ENCODE assay signal across 7 mouse cellular contexts in genomic region chr2:30545706-30546105, GRCm38 (mm10). TPM values are rescaled to one million over a fixed set of nuclear protein-coding genes. Genes with fewer than 3 reads are reported as not detected.
DNase-seq lines count a peak whose midpoint lies in the region; ATAC-seq and TF ChIP-seq lines count a peak whose summit lies in the region.

No protein-coding gene starts in this region.

- DNase-seq in retina, embryonic 14.5 days (ENCODE audit: low spot score), result peak; percentile 29
- DNase-seq in retina, postnatal 1 day, result no peak
- DNase-seq in forebrain, postnatal 0 days, result no peak
- DNase-seq in liver, embryonic 13.5 days, result no peak
- no peak for DNase-seq in cerebellum, adult 9-10 months
- no peak for DNase-seq in ovary, adult 18-20 months (ENCODE audit: low spot score)
- no peak for DNase-seq in right cerebral cortex, postnatal 10 days (ENCODE audit: low spot score in 2 of 2)

- peaks cover 18% of the 10 kb centered on the region for H3K4me1 ChIP-seq in forebrain, postnatal 0 days (ENCODE audit: insufficient read depth)
- peaks cover 27% of the 10 kb centered on the region for H3K4me1 ChIP-seq in liver, embryonic 13.5 days (replicated peaks)

- no peak overlapping the region for H3K4me3 ChIP-seq in forebrain, postnatal 0 days (ENCODE audit: low read depth, low read length)
- H3K4me3 ChIP-seq in liver, embryonic 13.5 days (replicated peaks), result no peak overlapping the region

- TF ChIP-seq CTCF in forebrain, postnatal 0 days (IDR thresholded peaks at IDR 0.05; ENCODE audit: low read depth), result no peak

- H3K36me3 ChIP-seq in forebrain, postnatal 0 days (ENCODE audit: insufficient read depth), result no peaks in the 10 kb centered on the region
- no peaks in the 10 kb centered on the region for H3K36me3 ChIP-seq in liver, embryonic 13.5 days

- H3K27me3 ChIP-seq in forebrain, postnatal 0 days (ENCODE audit: insufficient read depth, low read length), result no peaks in the 10 kb centered on the region
- peaks cover 4% of the 10 kb centered on the region; the same call in 1 of the 2 replicates for H3K27me3 ChIP-seq in liver, embryonic 13.5 days

- H3K9me3 ChIP-seq in forebrain, postnatal 0 days (ENCODE audit: low read length), result no peaks in the 10 kb centered on the region
- no peaks in the 10 kb centered on the region for H3K9me3 ChIP-seq in liver, embryonic 13.5 days (replicated peaks)

- peak overlapping the region; percentile 84 for H3K27ac ChIP-seq in forebrain, postnatal 0 days (ENCODE audit: low read depth, low read length)
- no peak overlapping the region for H3K27ac ChIP-seq in liver, embryonic 13.5 days

- H3K9ac ChIP-seq in forebrain, postnatal 0 days, result peak overlapping the region; percentile 25
- H3K9ac ChIP-seq in liver, embryonic 13.5 days, result no peak overlapping the region

- WGBS in forebrain, postnatal 0 days, result 60% methylated on average over 7 of the region's 7 CpGs
- 67% methylated on average over 7 of the region's 7 CpGs for WGBS in liver, embryonic 13.5 days (ENCODE audit: insufficient replicate concordance)

- no peak; the same call in 1 of the 2 replicates for ATAC-seq in forebrain, postnatal 0 days
- no peak for ATAC-seq in liver, embryonic 13.5 days (ENCODE audit: low read depth)

- peak overlapping the region; percentile 43 for H3K4me2 ChIP-seq in forebrain, postnatal 0 days (ENCODE audit: low read depth)
- H3K4me2 ChIP-seq in liver, embryonic 13.5 days, result peak overlapping the region; percentile 55; the same call in 1 of the 2 replicates

RNA-seq across cellular contexts. Expression of gene Cstad, which starts 49.1 kb away (rescaled TPM):
- total RNA-seq in forebrain, postnatal 0 days (2014; rRNA removed), result 3.8 and 4.1 TPM in 2 replicates
- polyA plus RNA-seq in forebrain, postnatal 0 days (2015; fragmentation: Nextera tagmentation; extraction: Ambion mirVana), result 0.65 and 1.2 TPM in 2 replicates
- 0.13 and 0.14 TPM in 2 replicates for polyA plus RNA-seq in liver, embryonic 13.5 days (2015; fragmentation: Nextera tagmentation; extraction: Ambion mirVana)
